Mouse (Mus musculus): ENCODE measurements around the gene Pdhb. TPM values are rescaled to one million over a fixed set of nuclear protein-coding genes. Genes with fewer than 3 reads are reported as not detected.

Gene Pdhb
- polyA plus RNA-seq, 1 experiment: 193 TPM

DNA sequence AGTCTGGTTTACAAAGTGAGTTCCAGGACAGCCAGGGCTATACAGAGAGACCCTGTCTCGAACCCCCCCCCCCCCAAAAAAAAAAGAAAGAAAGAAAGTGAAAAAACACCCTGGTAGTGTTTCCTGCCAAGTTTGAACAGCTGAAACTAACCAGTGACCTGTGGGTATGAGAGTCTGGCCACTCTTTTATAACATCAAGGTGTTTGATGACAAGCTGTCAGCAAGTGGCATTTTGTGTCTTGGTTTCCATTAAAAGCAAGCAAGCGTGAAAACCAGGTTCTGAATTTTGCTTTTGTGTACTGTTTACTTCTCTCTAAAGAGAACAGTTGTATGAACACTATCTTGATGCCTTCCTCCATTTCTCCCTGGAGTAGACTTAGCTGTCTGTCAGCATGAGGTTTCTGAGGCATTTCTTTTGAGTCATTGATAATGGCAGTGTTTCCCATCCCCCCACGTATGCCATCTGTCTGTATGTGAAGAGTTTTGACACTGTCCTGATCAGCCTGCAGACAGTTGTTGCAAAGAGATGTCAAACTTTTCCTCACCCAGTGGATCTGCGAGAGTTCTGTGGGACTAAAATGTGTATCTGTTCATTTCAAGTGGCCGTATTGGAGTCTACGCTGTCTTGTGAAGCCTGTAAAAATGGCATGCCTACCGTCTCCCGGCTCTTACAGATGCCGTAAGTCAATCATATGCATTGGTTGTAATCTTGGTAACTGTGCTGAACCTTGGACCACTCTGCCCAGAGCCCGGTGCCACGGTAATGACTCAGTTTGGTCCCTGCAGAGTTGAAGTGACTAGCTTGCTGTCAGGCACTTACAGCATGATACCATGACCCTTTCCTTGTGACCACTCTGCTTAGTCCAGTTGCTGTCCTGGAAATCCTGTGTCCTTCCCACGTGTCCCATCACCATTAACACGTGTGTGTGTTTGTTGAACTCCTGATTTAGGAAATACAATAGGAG, 26.9 kb downstream of the Pdhb start:
- no peak overlapping the region for H3ac ChIP-seq (ENCODE audit: control insufficient read depth, insufficient read length)
- H3K4me3 ChIP-seq: no peak overlapping the region
- TF ChIP-seq SRF (IDR thresholded peaks at IDR 0.05; ENCODE audit: control insufficient read depth, insufficient read length, low read depth) (no peak), USF1 (IDR thresholded peaks at IDR 0.05; ENCODE audit: low read depth) (no peak), MAX (IDR thresholded peaks at IDR 0.05; ENCODE audit: low read depth) (no peak), POLR2A (IDR thresholded peaks at IDR 0.05; ENCODE audit: insufficient read length, low read depth) (no peak), CEBPB (IDR thresholded peaks at IDR 0.05; ENCODE audit: insufficient read depth, poor library complexity, severe bottlenecking) (no peak), MYOD1 (IDR thresholded peaks at IDR 0.05; ENCODE audit: control insufficient read depth in 1 of 3, insufficient read length in 2 of 3, low read depth in 2 of 3) (no peak), E2F4 (IDR thresholded peaks at IDR 0.05; ENCODE audit: insufficient read depth) (no peak), POLR2AphosphoS2 (IDR thresholded peaks at IDR 0.05; ENCODE audit: insufficient read length, low read depth) (no peak), TCF3 (IDR thresholded peaks at IDR 0.05; ENCODE audit: insufficient read length, low read depth) (no peak), REST (IDR thresholded peaks at IDR 0.05; ENCODE audit: insufficient read depth, insufficient read length) (no peak), TCF12 (IDR thresholded peaks at IDR 0.05; ENCODE audit: insufficient read depth, poor library complexity, severe bottlenecking) (no peak), MYOG (IDR thresholded peaks at IDR 0.05; ENCODE audit: control insufficient read depth in 1 of 3, insufficient read depth in 1 of 3, insufficient read length in 2 of 3, low read depth in 2 of 3) (no peak)
- H3K4me2 ChIP-seq (ENCODE audit: low read depth): no peak overlapping the region
- no peaks in the 10 kb centered on the region for H3K27me3 ChIP-seq (ENCODE audit: control insufficient read depth, insufficient read depth, insufficient read length)
- H3K36me3 ChIP-seq (ENCODE audit: control insufficient read depth, insufficient read depth): peaks cover 9% of the 10 kb centered on the region
- H3K79me2 ChIP-seq (ENCODE audit: control insufficient read depth, insufficient read depth): no peaks in the 10 kb centered on the region

- TF ChIP-seq CEBPB (IDR thresholded peaks at IDR 0.05; ENCODE audit: insufficient read depth, poor library complexity, severe bottlenecking): no peak
- TF ChIP-seq TCF12 (IDR thresholded peaks at IDR 0.05; ENCODE audit: insufficient read depth, poor library complexity, severe bottlenecking): no peak
- no peak for TF ChIP-seq POLR2AphosphoS2 (IDR thresholded peaks at IDR 0.05; ENCODE audit: insufficient read length, low read depth)
- TF ChIP-seq E2F4 (IDR thresholded peaks at IDR 0.05; ENCODE audit: insufficient read depth): no peak
- TF ChIP-seq POLR2A (IDR thresholded peaks at IDR 0.05; ENCODE audit: insufficient read length, low read depth): no peak
- TF ChIP-seq SRF (IDR thresholded peaks at IDR 0.05; ENCODE audit: control insufficient read depth, insufficient read length, low read depth): no peak
- no peak for TF ChIP-seq MYOD1 (IDR thresholded peaks at IDR 0.05; ENCODE audit: control insufficient read depth in 1 of 3, insufficient read length in 2 of 3, low read depth in 2 of 3)
- TF ChIP-seq MAX (IDR thresholded peaks at IDR 0.05; ENCODE audit: low read depth): no peak
- TF ChIP-seq TCF3 (IDR thresholded peaks at IDR 0.05; ENCODE audit: insufficient read length, low read depth): no peak
- TF ChIP-seq MYOG (IDR thresholded peaks at IDR 0.05; ENCODE audit: control insufficient read depth in 1 of 3, insufficient read depth in 1 of 3, insufficient read length in 2 of 3, low read depth in 2 of 3): no peak
- no peak for TF ChIP-seq USF1 (IDR thresholded peaks at IDR 0.05; ENCODE audit: low read depth)
- TF ChIP-seq REST (IDR thresholded peaks at IDR 0.05; ENCODE audit: insufficient read depth, insufficient read length): no peak
- Histone ChIP-seq H3ac (ENCODE audit: control insufficient read depth, insufficient read length) (no peak overlapping the region), H3K79me2 (ENCODE audit: control insufficient read depth, insufficient read depth) (no peaks in the 10 kb centered on the region), H3K4me3 (no peak overlapping the region), H3K4me2 (ENCODE audit: low read depth) (no peak overlapping the region), H3K27me3 (ENCODE audit: control insufficient read depth, insufficient read depth, insufficient read length) (no peaks in the 10 kb centered on the region), H3K36me3 (ENCODE audit: control insufficient read depth, insufficient read depth) (peaks cover 13% of the 10 kb centered on the region)
These were observed 31.7 kb downstream of the Pdhb start for GRCm38 (mm10) chr14:8141131-8141530.

DNA sequence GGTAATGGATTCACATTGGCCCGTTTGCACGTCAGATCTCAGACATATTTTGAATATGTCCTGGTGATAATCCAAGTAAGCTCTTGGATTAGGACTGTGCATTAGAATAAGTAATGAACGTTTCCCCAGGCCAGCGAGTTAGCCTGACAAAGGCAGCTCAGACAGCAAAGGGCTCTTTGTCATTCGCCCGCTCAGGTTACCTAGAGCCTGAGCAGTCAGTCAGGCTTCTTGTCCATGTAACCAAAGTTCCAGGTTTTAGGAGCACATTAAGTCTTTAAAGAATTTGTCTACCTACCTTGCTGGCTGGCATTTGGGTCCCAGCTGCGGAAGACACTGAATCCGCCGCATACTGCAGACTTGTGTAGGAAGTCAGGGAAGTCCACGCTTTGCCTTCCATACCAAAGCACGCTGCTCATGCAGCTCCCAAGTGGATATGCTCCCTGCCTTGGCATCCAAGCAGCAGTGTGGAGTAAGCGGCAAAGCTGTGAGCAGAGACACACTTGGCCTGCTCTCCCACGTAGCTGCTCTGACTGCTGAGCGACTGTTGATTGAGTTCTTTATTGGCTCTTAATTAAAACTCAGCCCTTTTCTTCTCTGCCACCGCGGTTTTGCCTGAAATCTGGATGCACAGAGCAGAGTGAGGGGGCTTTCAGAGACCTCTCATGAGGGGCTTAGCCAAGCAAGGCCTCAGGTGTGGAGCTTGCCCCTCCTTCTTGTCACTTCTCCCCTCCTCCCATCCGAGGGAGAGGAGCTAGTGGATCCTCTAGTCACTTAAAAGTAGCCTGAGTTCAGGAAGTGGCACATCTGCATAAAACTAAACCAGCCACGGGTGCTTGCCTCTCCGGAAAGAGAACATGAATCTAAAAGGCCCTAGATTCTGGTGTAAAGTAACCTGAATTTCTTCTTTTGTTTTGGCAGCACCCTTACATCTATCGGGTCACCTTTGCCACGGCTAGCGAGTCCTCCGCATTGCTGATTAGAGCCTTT, 32.8 kb downstream of the Pdhb start:
- peaks cover 13% of the 10 kb centered on the region for H3K36me3 ChIP-seq (ENCODE audit: control insufficient read depth, insufficient read depth)

More for the DNA sequence above, 32.8 kb downstream of the Pdhb start:
- H3K4me3 ChIP-seq: no peak overlapping the region
- H3K27me3 ChIP-seq (ENCODE audit: control insufficient read depth, insufficient read depth, insufficient read length): no peaks in the 10 kb centered on the region
- no peak for TF ChIP-seq USF1 (IDR thresholded peaks at IDR 0.05; ENCODE audit: low read depth)
- no peak for TF ChIP-seq TCF12 (IDR thresholded peaks at IDR 0.05; ENCODE audit: insufficient read depth, poor library complexity, severe bottlenecking)
- no peak for TF ChIP-seq POLR2AphosphoS2 (IDR thresholded peaks at IDR 0.05; ENCODE audit: insufficient read length, low read depth)
- no peak for TF ChIP-seq REST (IDR thresholded peaks at IDR 0.05; ENCODE audit: insufficient read depth, insufficient read length)
- TF ChIP-seq MYOD1 (IDR thresholded peaks at IDR 0.05; ENCODE audit: control insufficient read depth in 1 of 3, insufficient read length in 2 of 3, low read depth in 2 of 3): no peak
- TF ChIP-seq POLR2A (IDR thresholded peaks at IDR 0.05; ENCODE audit: insufficient read length, low read depth): no peak
- no peak for TF ChIP-seq E2F4 (IDR thresholded peaks at IDR 0.05; ENCODE audit: insufficient read depth)
- TF ChIP-seq MAX (IDR thresholded peaks at IDR 0.05; ENCODE audit: low read depth): no peak
- no peak for TF ChIP-seq SRF (IDR thresholded peaks at IDR 0.05; ENCODE audit: control insufficient read depth, insufficient read length, low read depth)
- TF ChIP-seq TCF3 (IDR thresholded peaks at IDR 0.05; ENCODE audit: insufficient read length, low read depth): no peak
- no peak for TF ChIP-seq CEBPB (IDR thresholded peaks at IDR 0.05; ENCODE audit: insufficient read depth, poor library complexity, severe bottlenecking)
- no peak for TF ChIP-seq MYOG (IDR thresholded peaks at IDR 0.05; ENCODE audit: control insufficient read depth in 1 of 3, insufficient read depth in 1 of 3, insufficient read length in 2 of 3, low read depth in 2 of 3)
- H3K79me2 ChIP-seq (ENCODE audit: control insufficient read depth, insufficient read depth): no peaks in the 10 kb centered on the region
- no peak overlapping the region for H3ac ChIP-seq (ENCODE audit: control insufficient read depth, insufficient read length)
- H3K4me2 ChIP-seq (ENCODE audit: low read depth): no peak overlapping the region

Data from myocyte (in vitro differentiated cells).